Mouse (Mus musculus) lung, postnatal 0 days (tissue): ENCODE data around the gene Prss32. TPM values are rescaled to one million over a fixed set of nuclear protein-coding genes. Genes with fewer than 3 reads are reported as not detected.

Experiments used
- ATAC-seq: fragments of 200-750 bp; cut with Nextera tagmentation; 2 replicates; pipeline ENCODE4 v1.8.0; 2017; ENCODE audit warnings: moderate library complexity
- DNase-seq: peaks from one replicate; pipeline ENCODE4 v3.0.0-alpha.2; 2016; ENCODE audit warnings: low spot score
- H3K27ac ChIP-seq: fragments of 300-500 bp; sonication (generic); 2 replicates; pipeline ENCODE4 v1.5.1; 2014; ENCODE audit warnings: antibody characterized with exemption, mild to moderate bottlenecking, low read length, mixed read lengths
- H3K27me3 ChIP-seq: fragments of 300-500 bp; sonication (generic); replicated peaks from 2 replicates; pipeline ENCODE4 v1.6.1; 2014; ENCODE audit warnings: low read length, mixed read lengths; ENCODE audit not compliant: insufficient read depth
- H3K36me3 ChIP-seq: fragments of 300-500 bp; sonication (generic); 2 replicates; pipeline ENCODE4 v1.6.1; 2014; ENCODE audit warnings: low read length, mixed read lengths; ENCODE audit not compliant: insufficient read depth
- H3K4me1 ChIP-seq: fragments of 300-500 bp; sonication (generic); 2 replicates; pipeline ENCODE4 v1.6.1; 2014; ENCODE audit warnings: antibody characterized with exemption, low read depth, low read length, mixed read lengths; ENCODE audit not compliant: insufficient read depth
- H3K4me2 ChIP-seq: fragments of 300-500 bp; sonication (generic); replicated peaks from 2 replicates; pipeline ENCODE4 v1.6.1; 2014; ENCODE audit warnings: low read depth, mild to moderate bottlenecking, low read length, moderate library complexity, mixed read lengths
- H3K4me3 ChIP-seq: fragments of 300-500 bp; sonication (generic); 2 replicates; pipeline ENCODE4 v1.5.1; 2014; ENCODE audit warnings: low read depth, low read length
- H3K9ac ChIP-seq: fragments of 300-500 bp; sonication (generic); replicated peaks from 2 replicates; pipeline ENCODE4 v1.6.1; 2014; ENCODE audit warnings: low read depth, mild to moderate bottlenecking
- H3K9me3 ChIP-seq: fragments of 300-500 bp; sonication (generic); 2 replicates; pipeline ENCODE4 v1.6.1; 2016; ENCODE audit warnings: low read length, mixed read lengths
- CTCF ChIP-seq: IDR thresholded peaks from 2 replicates; pipeline ENCODE4 v1.5.1; 2016; ENCODE audit warnings: antibody characterized with exemption, mild to moderate bottlenecking
- EP300 ChIP-seq: IDR thresholded peaks from 2 replicates; pipeline ENCODE4 v1.6.1; 2016; ENCODE audit warnings: antibody characterized with exemption, mild to moderate bottlenecking, control low read depth
- WGBS: fragments of 180-500 bp; shearing (Covaris S2); extraction: QIAGEN DNeasy Blood & Tissue Kit; methylation state at CpG from one replicate; pipeline ENCODE4 v1.1.7; 2014; 5-methylcytosine and 5-hydroxymethylcytosine counted together
- polyA plus RNA-seq: library from polyadenylated mRNA; unstranded; fragments of >200 nt; fragmentation: Nextera tagmentation; extraction: Ambion mirVana; gene quantifications from 2 replicates; pipeline ENCODE4 v1.2.1, GENCODE M21; 2015

Prss32 gene
- polyA plus RNA-seq, 1 experiment from 2014 or later: not detected

- Histone ChIP-seq H3K36me3 (no peaks in the 10 kb centered on the region), H3K9ac (no peak overlapping the region), H3K9me3 (no peaks in the 10 kb centered on the region), H3K27me3 (no peaks in the 10 kb centered on the region), H3K4me2 (no peak overlapping the region), H3K4me3 (no peak overlapping the region), H3K4me1 (no peaks in the 10 kb centered on the region), H3K27ac (no peak overlapping the region)
- ATAC-seq: peak; percentile 71
- peak; percentile 85 for TF ChIP-seq CTCF
- no peak for TF ChIP-seq EP300
- DNase-seq: peak; percentile 78
- WGBS: 41% methylated on average over 18 of the region's 19 CpGs
These were observed 7.4 kb downstream of the Prss32 start for GRCm38 (mm10) chr17:23850853-23851749.

- WGBS: 27% methylated on average over 5 of the region's 5 CpGs
- Histone ChIP-seq H3K27me3 (no peaks in the 10 kb centered on the region), H3K27ac (no peak overlapping the region), H3K36me3 (no peaks in the 10 kb centered on the region), H3K4me2 (no peak overlapping the region), H3K4me1 (no peaks in the 10 kb centered on the region), H3K4me3 (no peak overlapping the region), H3K9me3 (no peaks in the 10 kb centered on the region), H3K9ac (no peak overlapping the region)
- TF ChIP-seq CTCF (peak; percentile 75), EP300 (no peak)
- peak; percentile 47 for DNase-seq
- ATAC-seq: peak; percentile 46; the same call in 1 of the 2 replicates
These were observed 9.6 kb downstream of the Prss32 start for GRCm38 (mm10) chr17:23853292-23853691.

- Histone ChIP-seq H3K4me2 (no peak overlapping the region), H3K9ac (no peak overlapping the region), H3K27me3 (no peaks in the 10 kb centered on the region), H3K27ac (no peak overlapping the region), H3K9me3 (no peaks in the 10 kb centered on the region), H3K36me3 (no peaks in the 10 kb centered on the region), H3K4me1 (no peaks in the 10 kb centered on the region), H3K4me3 (no peak overlapping the region)
- no peak for TF ChIP-seq EP300
- no peak for TF ChIP-seq CTCF
- WGBS: 73% methylated on average over 9 of the region's 10 CpGs
- DNase-seq: no peak
- no peak for ATAC-seq
These were observed 10.6 kb downstream of the Prss32 start for GRCm38 (mm10) chr17:23854229-23854765.

GRCm38 (mm10) chr17:23857193-23857592 is 13.5 kb downstream of the Prss32 start:
- TF ChIP-seq EP300 (no peak), CTCF (no peak)
- no peaks in the 10 kb centered on the region for H3K36me3 ChIP-seq
- H3K27me3 ChIP-seq: no peaks in the 10 kb centered on the region
- no peak overlapping the region for H3K4me2 ChIP-seq
- H3K9me3 ChIP-seq: no peaks in the 10 kb centered on the region
- no peak overlapping the region for H3K4me3 ChIP-seq
- WGBS: 86% methylated on average over 6 of the region's 6 CpGs
- H3K27ac ChIP-seq: no peak overlapping the region
- DNase-seq: no peak
- no peaks in the 10 kb centered on the region for H3K4me1 ChIP-seq
- no peak overlapping the region for H3K9ac ChIP-seq
- ATAC-seq: no peak

- Histone ChIP-seq H3K36me3 (no peaks in the 10 kb centered on the region), H3K27ac (no peak overlapping the region), H3K4me3 (no peak overlapping the region), H3K9ac (no peak overlapping the region), H3K27me3 (no peaks in the 10 kb centered on the region), H3K4me2 (no peak overlapping the region), H3K4me1 (no peaks in the 10 kb centered on the region), H3K9me3 (no peaks in the 10 kb centered on the region)
- TF ChIP-seq EP300 (no peak), CTCF (no peak)
- WGBS: 33% methylated on average over 2 of the region's 2 CpGs
- no peak for ATAC-seq
- DNase-seq: no peak
These were observed 14.3 kb downstream of the Prss32 start for GRCm38 (mm10) chr17:23857913-23858312.

GRCm38 (mm10) chr17:23862926-23863325 is 19.3 kb downstream of the Prss32 start:
- Histone ChIP-seq H3K4me1 (no peaks in the 10 kb centered on the region), H3K4me2 (no peak overlapping the region), H3K9me3 (no peaks in the 10 kb centered on the region), H3K9ac (no peak overlapping the region), H3K4me3 (no peak overlapping the region), H3K27ac (no peak overlapping the region), H3K36me3 (no peaks in the 10 kb centered on the region), H3K27me3 (no peaks in the 10 kb centered on the region)
- TF ChIP-seq CTCF: no peak
- no peak for TF ChIP-seq EP300
- WGBS: 77% methylated on average over 4 of the region's 4 CpGs
- DNase-seq: no peak
- no peak for ATAC-seq
